Mouse (Mus musculus) adrenal gland, postnatal 36 days (tissue): ENCODE measurements around the gene Pnkp. TPM values are rescaled to one million over a fixed set of nuclear protein-coding genes. Genes with fewer than 3 reads are reported as not detected.

Experiments
- DNase-seq, 2 experiments: peaks; one replicate each; pipeline ENCODE4 v3.0.0; 2021; ENCODE audit warnings: mixed read lengths in 1 of 2
- total RNA-seq, 2 experiments: library from RNA; stranded (reverse); gene quantifications; 2 replicates each; pipeline ENCODE4 v1.2.3; 2021

Pnkp gene
- total RNA-seq, 2 experiments from 2014 or later, result 41.7 to 50.6 TPM

DNA sequence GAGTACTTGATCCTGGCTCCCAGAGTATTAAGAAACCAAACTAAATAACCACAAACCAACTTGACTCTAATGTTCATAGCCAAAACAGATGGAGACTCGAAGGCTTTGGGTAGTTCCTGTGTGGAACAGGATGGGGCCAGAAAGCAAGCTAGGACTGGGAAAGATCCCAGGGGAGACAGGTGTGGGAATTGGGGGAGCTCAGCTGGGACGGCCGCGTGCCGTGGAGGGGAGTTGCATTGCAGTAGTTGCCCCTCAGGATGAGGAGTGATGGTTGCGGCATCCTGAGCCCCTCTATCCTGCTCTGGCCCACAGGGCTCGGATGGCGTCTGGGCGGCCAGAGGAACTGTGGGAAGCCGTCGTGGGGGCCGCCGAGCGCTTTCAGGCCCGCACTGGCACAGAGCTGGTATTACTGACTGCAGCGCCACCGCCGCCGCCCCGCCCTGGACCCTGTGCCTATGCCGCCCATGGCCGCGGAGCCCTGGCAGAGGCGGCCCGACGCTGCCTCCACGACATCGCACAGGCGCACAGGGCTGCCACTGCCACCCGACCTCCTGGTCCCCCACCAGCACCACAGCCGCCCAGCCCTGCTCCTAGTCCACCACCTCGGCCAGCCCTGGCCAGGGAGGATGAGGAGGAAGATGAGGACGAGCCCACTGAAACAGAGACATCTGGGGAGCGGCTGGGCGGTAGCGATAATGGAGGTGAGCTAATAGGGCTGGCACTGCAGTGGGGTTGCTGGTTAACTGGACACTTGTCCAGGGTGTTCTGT, 4.5 kb upstream of the Pnkp start:
- no peak for DNase-seq

DNA sequence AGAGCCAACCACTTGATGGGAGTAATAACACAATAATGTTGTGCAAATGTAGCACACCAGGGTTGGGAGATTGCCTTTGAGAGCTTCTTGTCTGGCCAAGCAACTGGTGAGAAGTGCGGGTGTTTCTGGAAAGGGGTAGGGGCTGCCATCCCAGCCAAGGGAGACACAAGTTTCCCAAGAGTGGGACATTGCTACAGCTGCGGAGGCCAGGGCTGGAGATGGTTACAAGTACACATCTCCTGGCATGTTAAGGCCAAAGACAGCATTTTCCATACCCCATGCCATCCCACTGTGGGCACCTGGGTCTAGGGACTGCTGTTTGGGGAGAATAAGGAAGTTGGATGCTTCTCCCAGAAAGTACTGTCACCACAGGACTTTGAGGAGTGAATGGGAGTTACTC, 3.9 kb upstream of the Pnkp start:
- no peak for DNase-seq

DNA sequence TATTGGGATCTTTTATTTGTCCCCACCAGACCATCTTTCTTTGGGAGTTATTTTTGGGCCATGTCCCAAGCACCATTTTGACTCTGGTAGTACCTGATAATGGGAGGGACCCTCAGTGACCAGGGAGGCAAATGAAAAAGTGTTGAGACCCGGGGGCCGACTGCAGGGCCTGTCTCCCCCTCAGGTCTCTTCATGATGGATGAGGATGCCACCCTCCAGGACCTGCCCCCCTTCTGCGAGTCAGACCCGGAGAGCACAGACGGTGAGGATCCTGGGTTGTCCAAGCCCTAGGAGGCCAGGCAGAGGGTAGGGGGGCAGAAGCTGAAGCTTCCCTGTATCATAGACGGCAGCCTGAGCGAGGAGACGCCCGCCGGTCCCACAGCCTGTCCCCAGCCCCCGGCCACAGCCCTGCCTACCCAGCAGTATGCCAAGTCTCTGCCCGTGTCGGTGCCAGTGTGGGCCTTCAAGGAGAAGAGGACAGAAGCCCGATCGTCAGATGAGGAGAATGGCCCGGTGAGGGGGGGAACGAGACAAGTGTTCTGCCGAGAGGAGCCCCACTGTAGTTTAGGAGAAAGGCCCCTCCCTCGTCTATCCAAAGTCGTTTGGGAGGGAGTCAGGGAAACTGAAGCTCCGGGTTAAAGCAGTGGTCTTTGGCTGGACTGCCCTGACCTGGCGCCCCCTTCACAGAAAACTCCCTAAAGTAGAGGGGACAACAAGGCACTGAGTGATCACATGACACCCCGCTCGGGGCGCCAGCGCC, 3.2 kb upstream of the Pnkp start:
- peak in 1 of 2 experiments; percentile 39 for DNase-seq

DNA sequence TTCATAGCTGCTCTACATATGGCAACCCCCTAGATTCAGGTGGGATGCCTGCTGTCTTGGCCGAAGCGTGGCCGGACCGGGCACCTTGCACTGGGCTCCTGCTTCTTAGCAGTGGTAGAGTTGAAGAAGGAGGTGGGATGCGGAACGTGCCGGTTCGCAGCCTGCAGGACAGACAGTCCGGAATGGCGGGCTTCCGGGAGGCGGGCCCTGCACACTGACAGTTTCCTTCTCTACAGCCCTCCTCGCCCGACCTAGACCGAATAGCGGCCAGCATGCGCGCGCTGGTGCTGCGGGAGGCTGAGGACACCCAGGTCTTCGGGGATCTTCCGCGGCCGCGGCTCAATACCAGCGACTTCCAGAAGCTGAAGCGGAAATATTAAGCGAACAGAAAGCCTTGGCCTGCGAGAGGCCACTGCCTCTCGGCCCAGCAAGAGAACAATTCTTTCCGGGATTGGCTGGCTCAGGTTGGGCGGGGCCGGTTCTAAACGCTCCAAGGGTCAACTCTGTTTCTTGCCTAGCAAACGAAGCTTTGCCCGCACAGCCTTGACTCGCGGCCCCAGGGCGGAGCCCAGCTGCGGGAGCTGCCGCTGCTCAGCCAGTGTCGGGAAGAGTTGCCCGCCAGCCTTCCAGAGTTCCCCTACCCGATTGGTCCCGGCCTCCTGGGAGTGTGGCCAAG, 2.4 kb upstream of the Pnkp start:
- peak; percentile 95 to 96 for DNase-seq

DNA sequence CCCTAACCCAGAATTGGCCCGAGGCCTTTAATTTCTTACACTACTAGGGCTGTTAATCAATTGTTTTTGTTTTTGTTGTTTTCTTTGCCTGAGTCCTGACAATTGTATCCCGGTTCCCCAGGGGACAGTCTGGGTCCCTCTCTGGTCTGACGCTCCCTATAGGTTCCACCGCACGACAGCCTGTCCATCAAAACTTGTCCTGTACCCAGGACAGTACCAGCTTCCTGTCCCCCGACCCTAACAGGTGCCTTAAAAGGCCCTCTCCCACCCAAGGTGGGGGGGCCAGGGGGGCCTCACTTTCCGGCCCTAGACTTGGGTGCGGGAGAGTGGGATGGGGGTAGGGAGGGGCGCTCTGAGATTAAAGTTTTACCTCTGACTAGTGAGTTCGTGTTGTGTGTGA, 1.9 kb upstream of the Pnkp start:
- no peak for DNase-seq

DNA sequence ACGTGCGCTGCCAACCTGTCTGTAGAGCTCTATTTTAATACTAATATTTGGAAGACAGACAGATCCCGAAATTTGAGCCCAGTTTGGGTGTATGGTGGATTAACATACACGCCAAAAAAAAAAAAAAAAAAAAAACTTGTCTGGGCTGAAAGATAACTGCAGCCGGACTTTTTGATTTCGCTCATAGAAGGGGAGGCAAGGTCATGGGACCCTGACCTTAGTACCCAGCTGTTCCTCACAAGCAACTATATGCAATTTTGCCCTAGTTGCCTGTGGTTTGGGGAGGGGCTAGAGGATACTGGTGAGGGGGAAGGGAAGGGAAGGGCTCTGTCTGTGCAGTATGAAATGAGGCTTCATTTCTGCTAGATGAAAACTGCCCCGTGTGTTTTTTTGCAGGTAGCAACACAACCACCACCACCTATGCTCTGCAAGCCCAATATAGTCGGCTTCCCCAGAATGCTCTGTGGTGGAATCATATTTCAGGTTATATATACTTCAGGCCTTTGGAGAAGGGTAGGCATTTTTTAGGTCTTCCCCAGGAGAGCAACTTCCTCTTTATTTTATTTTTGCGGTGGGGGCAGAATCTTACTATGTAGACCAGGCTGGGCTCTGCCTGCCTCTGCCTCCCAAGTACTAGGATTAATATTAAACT, 548 bp upstream of the Pnkp start:
- DNase-seq, result no peak

DNA sequence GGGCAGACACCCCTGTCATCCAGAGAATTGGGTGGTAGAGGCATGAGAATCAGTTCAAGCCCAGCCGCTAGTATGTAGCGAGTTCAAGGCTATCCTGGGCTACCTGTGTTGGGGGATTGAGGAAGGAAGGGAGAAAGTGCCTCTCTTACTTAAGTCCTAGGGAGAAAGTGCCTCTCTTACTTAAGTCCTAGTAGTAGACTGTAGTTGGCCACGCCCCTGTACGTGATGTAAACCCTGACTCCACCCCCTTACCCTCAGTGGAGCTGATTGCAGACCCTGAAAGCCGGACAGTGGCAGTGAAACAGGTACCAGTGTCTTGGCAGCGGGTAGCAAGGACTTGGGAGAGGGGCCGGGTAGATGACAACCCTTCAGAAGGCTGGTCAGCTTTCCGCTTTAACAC, 966 bp downstream of the Pnkp start:
- DNase-seq, result peak in 1 of 2 experiments; percentile 50

DNA sequence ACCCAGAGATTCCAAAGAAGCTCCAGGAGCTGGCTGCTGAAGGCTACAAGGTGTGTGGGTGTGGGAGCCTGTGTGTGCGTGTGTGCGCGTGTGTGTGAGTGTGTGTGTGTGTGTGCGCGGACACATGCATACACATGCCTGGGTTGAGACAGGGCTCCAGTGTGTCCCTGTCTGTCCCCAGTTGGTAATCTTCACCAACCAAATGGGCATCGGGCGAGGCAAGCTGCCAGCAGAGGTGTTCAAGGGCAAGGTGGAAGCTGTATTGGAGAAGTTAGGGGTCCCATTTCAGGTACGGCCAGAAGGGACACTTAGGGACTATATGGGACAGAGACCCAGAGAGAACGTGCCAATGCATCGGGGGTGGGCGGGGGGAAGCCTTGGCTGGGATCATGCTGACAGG, 3.0 kb downstream of the Pnkp start:
- DNase-seq, result no peak

DNA sequence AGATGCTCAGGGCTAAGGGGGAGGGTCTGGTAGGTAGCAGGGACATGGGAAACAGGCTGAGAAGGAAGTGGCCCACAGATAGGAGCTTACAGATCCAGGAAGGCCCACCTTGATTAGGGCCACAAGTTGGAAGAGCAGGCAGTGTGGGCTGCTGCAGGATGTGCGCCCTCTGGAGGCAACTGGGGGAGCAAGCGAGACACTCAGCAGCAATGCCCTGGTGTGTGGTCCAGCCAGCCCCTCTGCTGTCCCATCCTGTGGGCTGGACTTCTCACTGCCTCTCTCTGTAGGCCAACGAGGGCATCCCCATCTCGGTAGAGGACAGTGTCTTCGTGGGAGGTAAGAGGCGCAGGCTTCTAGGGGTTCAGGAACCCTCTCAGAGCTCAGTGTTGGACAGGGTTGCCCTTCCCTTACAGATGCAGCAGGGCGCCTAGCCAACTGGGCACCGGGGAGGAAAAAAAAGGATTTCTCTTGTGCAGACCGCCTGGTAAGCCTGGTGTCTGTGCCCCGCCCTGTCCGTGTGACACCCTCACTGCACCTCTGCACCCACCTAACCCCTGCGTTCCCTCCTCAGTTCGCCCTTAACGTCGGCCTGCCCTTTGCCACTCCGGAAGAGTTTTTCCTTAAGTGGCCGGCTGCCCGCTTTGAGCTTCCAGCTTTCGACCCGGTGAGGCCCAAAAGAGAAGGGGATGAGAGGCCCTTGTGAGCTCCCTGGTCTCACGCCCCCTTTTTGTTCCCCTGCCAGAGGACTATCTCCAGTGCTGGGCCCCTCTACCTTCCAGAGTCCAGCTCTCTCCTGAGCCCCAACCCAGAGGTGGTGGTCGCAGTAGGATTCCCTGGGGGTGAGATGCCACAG, 3.9 kb downstream of the Pnkp start:
- peak; percentile 76 to 87 for DNase-seq

DNA sequence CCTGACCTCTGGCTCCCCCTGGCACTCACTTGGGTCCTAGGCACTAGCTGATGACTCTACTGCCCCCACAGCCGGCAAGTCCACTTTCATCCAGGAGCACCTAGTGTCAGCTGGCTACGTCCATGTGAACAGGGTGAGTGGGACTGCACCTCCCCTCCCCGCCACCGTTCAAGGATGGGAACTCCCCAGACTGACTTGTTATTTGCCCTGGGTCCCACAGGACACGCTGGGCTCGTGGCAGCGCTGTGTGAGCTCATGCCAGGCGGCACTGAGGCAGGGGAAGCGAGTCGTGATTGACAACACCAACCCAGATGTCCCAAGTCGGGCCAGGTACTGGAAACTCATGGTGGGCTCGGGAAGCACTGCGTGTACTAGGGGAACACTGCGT, 4.5 kb downstream of the Pnkp start:
- DNase-seq, result no peak

DNA sequence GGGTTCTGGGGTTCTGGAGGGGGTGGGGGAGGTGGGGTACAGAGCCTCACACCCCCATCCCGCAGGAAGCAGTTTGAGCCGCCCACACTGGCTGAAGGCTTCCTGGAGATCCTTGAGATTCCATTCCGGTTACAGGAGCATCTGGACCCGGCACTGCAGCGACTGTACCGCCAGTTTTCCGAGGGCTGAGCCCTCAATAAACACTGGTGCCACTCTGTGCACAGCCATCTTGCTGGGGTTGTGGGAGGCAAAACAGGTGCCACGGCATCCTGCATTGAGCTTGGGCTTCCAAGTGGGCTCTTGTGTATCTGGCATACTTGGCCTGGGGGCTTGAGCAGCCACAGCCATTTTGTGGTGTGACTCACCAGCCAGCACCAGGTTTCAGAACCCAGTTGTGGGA, 5.5 kb downstream of the Pnkp start:
- no peak for DNase-seq

DNA sequence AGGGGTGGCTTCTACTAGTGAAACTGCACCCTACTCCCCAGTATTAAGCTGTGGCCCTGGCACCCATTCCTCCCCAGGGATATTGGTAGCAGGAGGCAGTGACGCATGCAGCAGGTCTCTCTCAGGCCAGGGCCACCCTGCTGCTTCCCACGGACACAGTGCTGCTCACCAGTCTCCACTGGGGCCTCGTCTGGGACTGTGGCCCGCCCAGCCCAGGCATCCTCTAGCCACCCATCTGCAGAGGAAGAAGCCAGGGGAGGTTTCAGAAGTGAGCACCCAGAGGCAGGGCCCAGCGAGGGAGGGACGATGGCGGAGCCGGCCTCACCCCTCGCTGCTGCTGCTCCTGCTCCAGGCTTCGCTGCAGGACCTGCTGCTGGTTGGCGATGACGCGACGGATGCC, 6.3 kb downstream of the Pnkp start:
- no peak for DNase-seq

DNA sequence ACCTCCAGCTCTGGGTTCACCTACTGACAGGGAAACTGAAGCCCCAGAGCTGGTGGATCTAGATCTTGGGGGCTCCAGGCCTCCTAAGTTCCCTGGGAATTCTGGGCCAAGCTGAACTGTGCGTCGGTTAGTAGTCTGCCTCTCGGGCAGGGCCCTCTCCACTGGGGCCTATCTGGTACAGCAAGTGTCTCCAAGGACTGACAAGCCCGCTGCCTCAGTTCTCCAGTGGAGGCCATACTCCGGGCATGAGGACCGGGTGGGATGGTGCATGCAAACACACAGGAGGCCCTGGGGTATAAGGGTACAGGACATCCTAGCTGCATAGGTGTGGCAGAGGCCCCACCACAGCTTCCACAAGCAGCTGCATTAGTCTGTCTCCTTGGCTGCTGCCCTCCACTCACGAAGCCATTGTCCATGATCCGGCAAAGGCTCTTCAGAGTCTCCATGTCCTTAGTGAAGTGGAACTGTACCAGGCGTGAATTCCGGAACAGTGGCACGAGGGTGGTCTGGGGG, 7.1 kb downstream of the Pnkp start:
- DNase-seq, result no peak

DNA sequence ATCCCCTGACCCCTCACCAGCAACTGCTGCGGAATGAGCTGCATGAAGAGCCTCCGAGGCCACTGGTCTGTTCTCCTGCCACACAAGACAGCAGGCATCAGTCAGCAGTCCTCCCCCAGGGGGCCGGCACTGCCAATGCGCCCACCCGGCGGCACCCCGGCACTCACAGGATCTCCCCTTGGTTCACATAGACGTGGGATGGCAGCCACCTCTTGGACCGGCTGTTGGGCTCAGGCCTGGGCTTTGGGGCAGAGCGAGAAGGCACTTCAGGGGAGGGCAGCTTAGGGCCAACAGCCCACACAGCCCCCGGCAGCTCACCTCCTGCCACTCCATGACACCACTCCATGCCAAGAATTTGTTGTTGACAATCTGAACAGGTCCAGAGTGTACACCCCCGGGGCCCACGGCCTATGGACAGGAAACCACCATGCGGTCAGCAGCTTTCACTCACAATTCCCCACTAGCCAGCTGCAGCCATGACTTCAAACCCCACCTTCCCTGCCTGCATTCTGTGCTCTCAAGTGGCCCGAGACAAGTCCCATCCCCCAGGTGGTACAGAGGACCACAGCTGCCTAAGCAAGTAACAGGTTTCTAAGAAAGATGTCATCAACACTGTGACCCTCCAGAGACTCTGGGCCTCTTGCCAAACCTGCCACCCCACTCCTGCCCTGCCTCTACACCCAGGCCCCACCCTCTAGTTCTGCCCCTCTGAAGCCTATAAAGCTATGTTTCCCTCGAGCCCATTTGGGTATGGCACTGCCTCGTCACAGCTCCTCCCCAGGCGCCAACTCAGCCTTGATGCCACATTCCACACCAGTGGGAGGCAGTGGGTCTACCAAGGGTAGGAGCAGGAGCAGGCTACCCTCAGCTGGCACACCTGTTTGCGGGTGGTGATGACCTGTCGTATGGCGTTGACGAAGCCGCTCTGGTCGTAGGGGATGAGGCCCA, 7.9 kb downstream of the Pnkp start:
- DNase-seq, result peak in 1 of 2 experiments; percentile 54

DNA sequence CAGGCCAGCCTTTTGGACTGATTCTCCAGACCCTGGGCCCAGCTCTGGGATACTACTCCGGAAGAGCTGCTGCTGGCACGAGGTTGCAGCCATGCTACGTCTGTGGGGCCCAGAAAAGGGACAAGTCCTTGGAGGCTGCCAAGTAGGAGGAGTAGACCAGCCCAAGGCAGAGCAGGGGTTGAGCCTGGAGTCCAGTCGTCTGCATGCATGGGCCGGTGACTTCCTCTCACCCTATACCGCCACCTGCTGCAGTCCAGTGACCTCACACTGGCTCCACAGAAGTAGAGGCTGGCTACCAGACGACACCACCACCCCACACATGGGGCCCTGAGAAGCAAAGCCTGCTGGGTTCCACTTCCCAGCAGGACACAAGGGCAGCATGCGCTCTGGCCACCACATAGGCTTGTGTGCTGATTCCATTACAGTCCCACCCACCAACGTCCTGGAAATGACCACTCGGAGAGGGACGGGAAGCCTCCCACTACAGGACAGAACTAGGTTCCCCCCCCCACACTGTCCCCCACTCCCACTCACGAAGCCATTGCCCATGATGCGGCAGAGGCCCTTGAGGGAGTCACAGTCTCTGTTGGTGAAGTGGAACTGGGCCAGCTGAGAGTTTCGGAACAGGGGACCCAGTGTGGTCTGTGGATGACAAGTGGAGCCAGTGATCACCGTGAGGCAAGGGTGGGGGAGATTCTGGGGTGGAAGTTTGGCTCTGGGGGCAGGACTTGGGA, 9.5 kb downstream of the Pnkp start:
- peak; percentile 88 to 89 for DNase-seq

DNA sequence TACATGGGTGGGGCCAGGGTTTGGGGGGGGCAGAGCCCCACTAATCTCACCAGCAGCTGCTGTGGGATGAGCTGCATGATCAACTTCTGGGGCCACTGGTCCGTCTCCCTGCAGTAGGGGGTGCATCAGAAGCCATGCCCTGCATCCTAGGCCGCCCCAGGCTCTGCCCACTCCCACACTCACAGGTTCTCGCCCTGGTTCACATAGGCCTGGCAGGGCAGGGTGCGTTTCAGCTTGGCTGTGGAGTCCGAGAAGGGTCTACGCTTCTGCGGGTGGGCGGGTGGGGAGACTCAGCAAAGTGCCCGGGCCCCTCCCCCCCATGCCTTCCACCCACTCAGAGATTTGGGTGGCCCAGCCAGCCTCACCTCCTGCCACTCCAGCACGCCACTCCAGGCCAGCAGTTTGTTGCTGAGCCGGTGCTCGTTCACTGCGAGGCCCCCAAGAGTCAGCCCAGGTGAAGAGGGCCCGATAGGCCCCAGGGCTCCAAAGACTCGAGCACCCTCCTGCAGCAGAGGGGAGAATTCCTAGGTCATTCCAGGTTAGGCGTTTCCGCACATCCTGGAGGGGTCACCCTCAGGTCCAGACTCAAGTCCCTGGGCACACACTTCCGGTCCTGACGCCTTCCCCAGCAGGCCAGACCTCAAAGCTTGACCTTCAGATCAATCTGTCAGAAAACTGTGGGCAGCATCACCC, 10.2 kb downstream of the Pnkp start:
- DNase-seq, result peak in 1 of 2 experiments; percentile 49

DNA sequence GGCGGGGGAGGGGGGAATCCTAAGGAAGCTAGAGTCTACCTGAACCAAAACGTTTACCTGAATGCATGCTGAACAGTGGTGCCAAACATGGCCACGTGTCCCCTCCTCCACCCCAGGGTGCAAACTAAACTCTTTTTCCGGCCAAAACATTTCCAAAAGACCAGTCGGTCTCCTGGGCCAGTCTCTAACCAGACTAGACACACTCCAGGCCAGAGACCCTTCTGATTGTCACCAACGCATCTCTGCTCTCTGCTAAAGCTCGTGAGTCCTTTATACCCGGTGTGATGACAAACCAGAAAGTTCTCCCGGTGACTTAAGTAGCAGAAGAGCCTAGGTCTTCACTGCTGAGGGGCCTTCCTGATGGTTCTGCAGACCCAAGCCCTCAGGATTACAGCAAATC, 10.9 kb downstream of the Pnkp start:
- no peak for DNase-seq

DNA sequence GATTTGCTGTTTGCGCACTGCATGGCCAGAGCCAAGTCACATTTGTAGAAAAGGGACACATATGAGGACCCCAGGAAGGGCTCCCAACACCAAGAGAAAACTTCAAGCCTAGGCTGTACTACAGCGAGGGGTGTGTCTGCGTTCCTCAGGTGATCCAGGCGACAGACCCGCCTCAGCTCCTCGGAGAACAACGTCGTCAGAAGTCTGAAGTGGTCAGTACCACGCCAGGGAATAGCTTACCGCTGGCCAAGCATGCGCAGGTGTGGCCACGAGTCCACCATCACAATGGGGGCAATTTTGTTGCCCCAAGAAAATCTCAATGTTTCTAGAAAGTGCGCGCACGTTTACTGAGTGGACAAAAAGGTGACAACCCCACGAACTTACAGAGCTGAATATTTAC, 11.5 kb downstream of the Pnkp start:
- DNase-seq, result no peak
